Mouse (Mus musculus) G1E (cell line): ENCODE results near the gene Acss3. TPM values are rescaled to one million over a fixed set of nuclear protein-coding genes. Genes with fewer than 3 reads are reported as not detected.

Experiments used
- ATAC-seq: 2 replicates; pipeline ENCODE4 v1.8.0; 2016; ENCODE audit warnings: mild to moderate bottlenecking; ENCODE audit not compliant: insufficient number of reproducible peaks, poor library complexity, low FRiP score, severe bottlenecking; ENCODE audit errors: extremely low read depth
- DNase-seq: peaks from one replicate; pipeline ENCODE4 v3.0.0; 2012; ENCODE audit warnings: low spot score
- H3K27me3 ChIP-seq: 2 replicates; pipeline ENCODE4 v1.6.1; 2012; ENCODE audit warnings: mild to moderate bottlenecking, low read length, inconsistent platforms; ENCODE audit not compliant: insufficient read depth
- H3K36me3 ChIP-seq: replicated peaks from 2 replicates; pipeline ENCODE3; 2012; ENCODE audit warnings: mild to moderate bottlenecking, inconsistent platforms
- H3K4me1 ChIP-seq: 2 replicates; pipeline ENCODE4 v1.6.1; 2012; ENCODE audit warnings: low read depth, low read length, inconsistent platforms, mixed read lengths; ENCODE audit not compliant: insufficient read depth
- H3K4me3 ChIP-seq: 2 replicates; pipeline ENCODE4 v1.5.1; 2012; ENCODE audit warnings: low read depth, mild to moderate bottlenecking, inconsistent platforms, low read length, moderate library complexity, mixed read lengths
- H3K9me3 ChIP-seq: replicated peaks from 2 replicates; pipeline ENCODE4 v1.6.1; 2012; ENCODE audit warnings: inconsistent platforms
- CTCF ChIP-seq: IDR thresholded peaks from 2 replicates; pipeline ENCODE4 v1.5.1; 2012; ENCODE audit warnings: low read depth, low read length, inconsistent platforms, mixed read lengths
- GATA1 ChIP-seq: IDR thresholded peaks from 2 replicates; pipeline ENCODE4 v1.6.1; 2012; ENCODE audit warnings: borderline replicate concordance, low read length, inconsistent platforms, mixed read lengths
- GATA2 ChIP-seq: IDR thresholded peaks from 2 replicates; pipeline ENCODE4 v1.6.1; 2012; ENCODE audit warnings: low read depth, low read length, inconsistent platforms, borderline replicate concordance
- POLR2AphosphoS5 ChIP-seq: IDR thresholded peaks from 2 replicates; pipeline ENCODE4 v1.6.1; 2012; ENCODE audit warnings: low read depth, low read length, inconsistent platforms; ENCODE audit not compliant: insufficient replicate concordance
- TAL1 ChIP-seq: conservative IDR thresholded peaks from 2 replicates; pipeline ENCODE4 v1.6.1; 2012; ENCODE audit warnings: low read depth, low read length, inconsistent platforms, mixed read lengths
- polyA plus RNA-seq: library from polyadenylated mRNA; stranded (reverse); fragments of >175 nt; gene quantifications from 2 replicates; pipeline ENCODE4 v1.2.3, GENCODE M21; 2012
- total RNA-seq, 2 experiments: library from RNA; stranded (forward) in 1 of 2; stranded (reverse) in 1 of 2; fragments of 200-1000 nt in 1 of 2; fragments of >200 nt in 1 of 2; fragmentation: Nextera tagmentation in 1 of 2; gene quantifications; 2 replicates each; pipeline ENCODE4 v1.2.3; 2014 to 2017

Gene Acss3
- total and polyA plus RNA-seq, 3 experiments, result 0.16 TPM; not detected in 2

- H3K27me3 ChIP-seq, result no peaks in the 10 kb centered on the region
- TF ChIP-seq POLR2AphosphoS5 (no peak), TAL1 (no peak), GATA2 (no peak), CTCF (no peak), GATA1 (no peak)
- ATAC-seq, result no peak
- peaks cover 12% of the 10 kb centered on the region for H3K9me3 ChIP-seq
- no peak overlapping the region for H3K4me3 ChIP-seq
- no peaks in the 10 kb centered on the region for H3K36me3 ChIP-seq
- DNase-seq, result no peak
- H3K4me1 ChIP-seq, result no peaks in the 10 kb centered on the region
Measured at GRCm38 (mm10) chr10:107122744-107123528, 532 bp downstream of the Acss3 start.

- H3K27me3 ChIP-seq, result no peaks in the 10 kb centered on the region
- ATAC-seq (no peak), DNase-seq (no peak)
- H3K4me1 ChIP-seq, result no peaks in the 10 kb centered on the region
- TF ChIP-seq TAL1 (no peak), POLR2AphosphoS5 (no peak), CTCF (no peak)
- H3K4me3 ChIP-seq, result no peak overlapping the region
- peaks cover 12% of the 10 kb centered on the region for H3K9me3 ChIP-seq
- H3K36me3 ChIP-seq, result no peaks in the 10 kb centered on the region
Measured at GRCm38 (mm10) chr10:107121301-107121700, 2.2 kb downstream of the Acss3 start.

GRCm38 (mm10) chr10:107119135-107119534, 4.3 kb downstream of the Acss3 start:
- DNase-seq (no peak), ATAC-seq (no peak)
- H3K36me3 ChIP-seq, result no peaks in the 10 kb centered on the region
- no peak overlapping the region for H3K4me3 ChIP-seq
- H3K27me3 ChIP-seq, result no peaks in the 10 kb centered on the region
- no peak for TF ChIP-seq GATA2
- TF ChIP-seq POLR2AphosphoS5, result no peak
- no peak for TF ChIP-seq GATA1
- TF ChIP-seq TAL1, result no peak
- TF ChIP-seq CTCF, result no peak
- H3K9me3 ChIP-seq, result peaks cover 12% of the 10 kb centered on the region
- no peaks in the 10 kb centered on the region for H3K4me1 ChIP-seq

- TF ChIP-seq GATA1 (no peak), TAL1 (no peak), CTCF (no peak), GATA2 (no peak), POLR2AphosphoS5 (no peak)
- no peaks in the 10 kb centered on the region for H3K4me1 ChIP-seq
- no peak overlapping the region for H3K4me3 ChIP-seq
- H3K9me3 ChIP-seq, result peaks cover 2% of the 10 kb centered on the region; the same call in 1 of the 2 replicates
- no peak for DNase-seq
- ATAC-seq, result no peak
- no peaks in the 10 kb centered on the region for H3K36me3 ChIP-seq
- no peaks in the 10 kb centered on the region for H3K27me3 ChIP-seq
Measured at GRCm38 (mm10) chr10:107116709-107117267, 6.7 kb downstream of the Acss3 start.

GRCm38 (mm10) chr10:107115930-107116642, 7.4 kb downstream of the Acss3 start:
- DNase-seq (no peak), ATAC-seq (no peak)
- Histone ChIP-seq H3K4me3 (no peak overlapping the region), H3K27me3 (no peaks in the 10 kb centered on the region), H3K36me3 (no peaks in the 10 kb centered on the region), H3K9me3 (peaks cover 2% of the 10 kb centered on the region; the same call in 1 of the 2 replicates), H3K4me1 (no peaks in the 10 kb centered on the region)
- TF ChIP-seq GATA1, result no peak
- TF ChIP-seq GATA2, result no peak
- TF ChIP-seq POLR2AphosphoS5, result no peak
- TF ChIP-seq TAL1, result no peak
- TF ChIP-seq CTCF, result no peak

- H3K9me3 ChIP-seq, result peaks cover 2% of the 10 kb centered on the region; the same call in 1 of the 2 replicates
- ATAC-seq (no peak), DNase-seq (no peak)
- no peaks in the 10 kb centered on the region for H3K36me3 ChIP-seq
- TF ChIP-seq TAL1 (no peak), POLR2AphosphoS5 (no peak), CTCF (no peak), GATA2 (no peak), GATA1 (no peak)
- H3K4me3 ChIP-seq, result no peak overlapping the region
- no peaks in the 10 kb centered on the region for H3K27me3 ChIP-seq
- no peaks in the 10 kb centered on the region for H3K4me1 ChIP-seq
Measured at GRCm38 (mm10) chr10:107115121-107115520, 8.3 kb downstream of the Acss3 start.
